Mouse (Mus musculus): Measurements from ENCODE around the gene Cog3.
A peak's percentile ranks its signal among the peaks of the same experiment; 100 is the strongest.

DNA sequence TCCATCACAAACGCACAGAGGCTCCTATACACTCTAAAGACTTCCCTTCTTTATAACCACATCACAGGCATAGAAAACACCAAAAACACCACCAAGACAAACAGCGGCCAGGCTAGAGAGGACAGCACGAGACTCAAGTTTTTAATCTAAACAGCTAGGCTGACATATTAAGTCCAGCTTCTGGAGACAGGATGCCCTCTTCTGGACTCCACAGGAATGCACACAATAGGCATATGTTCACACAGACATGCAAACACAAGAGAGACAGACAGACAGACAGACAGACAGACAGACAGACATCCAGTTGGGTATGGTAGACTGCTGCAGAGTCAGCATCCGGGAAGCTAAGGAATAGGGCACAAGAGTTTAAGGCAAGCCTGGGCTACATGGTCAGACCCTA lies 40.7 kb downstream of the Cog3 start:
- 0 out of 2 replicates have a peak, but pooled peaks have one; percentile 1 for TF ChIP-seq CTCF (IDR thresholded peaks at IDR 0.05; ENCODE audit: borderline replicate concordance, insufficient read depth, low read depth, low read length)
- TF ChIP-seq POLR2A (IDR thresholded peaks at IDR 0.05; ENCODE audit: borderline replicate concordance, insufficient read depth, low read length), result no peak

Measured in cerebellum, adult 2 months (tissue).